Mouse (Mus musculus): ENCODE results near the gene Zfp3. TPM values are rescaled to one million over a fixed set of nuclear protein-coding genes. Genes with fewer than 3 reads are reported as not detected.

The Zfp3 gene
- total RNA-seq, 2 experiments from 2014 or later = 17.7 to 21.0 TPM

DNA sequence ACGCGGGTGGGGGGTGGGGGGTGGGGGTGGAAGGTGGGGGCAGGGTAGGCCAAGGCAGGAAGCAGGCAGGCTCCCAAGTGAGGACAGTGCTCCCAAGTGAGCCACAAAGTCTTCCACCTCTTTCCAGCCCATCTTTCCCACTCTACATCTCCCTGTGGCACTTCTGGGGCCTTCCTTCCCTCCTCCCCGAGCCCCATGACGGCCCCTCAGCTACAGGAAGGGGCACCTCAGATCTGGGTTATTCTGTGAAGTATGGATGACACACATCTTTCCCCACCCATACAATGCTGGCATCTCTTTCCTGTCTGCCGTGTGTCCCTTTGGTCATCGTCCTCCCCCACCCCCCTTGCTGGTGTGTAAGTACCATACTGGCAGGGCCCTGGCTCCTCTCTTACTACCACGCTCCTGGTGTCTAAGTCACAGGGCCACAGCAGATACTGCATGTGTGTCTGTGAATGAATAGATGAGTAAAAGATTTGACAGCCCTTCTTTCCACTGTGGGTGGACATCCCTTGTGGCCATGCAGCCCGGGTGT lies 41.7 kb downstream of the Zfp3 start:
- no peak for DNase-seq (ENCODE audit: low spot score in 2 of 2)

GRCm38 (mm10) chr11:70806697-70807096 lies 42.7 kb downstream of the Zfp3 start:
- DNase-seq (ENCODE audit: low spot score in 2 of 2) = no peak

DNA sequence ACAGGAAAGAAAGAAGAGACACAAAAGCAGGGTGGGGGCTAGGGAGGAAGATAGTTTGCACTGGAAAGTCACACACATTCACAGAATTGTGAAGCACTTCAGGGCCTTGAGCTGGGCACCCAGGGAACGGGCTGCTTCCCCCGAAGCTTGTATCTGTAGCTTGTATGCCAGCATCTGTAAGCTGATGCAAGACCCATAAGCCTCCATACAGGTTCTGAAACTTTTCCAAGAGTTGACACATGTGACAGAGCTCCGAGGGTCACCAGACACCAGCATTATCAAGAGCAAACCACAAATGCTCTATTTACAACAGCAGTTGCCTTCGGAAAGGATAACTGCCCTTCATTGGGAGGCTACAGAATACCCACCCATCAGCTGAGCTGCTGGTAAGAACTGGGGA lies 43.6 kb downstream of the Zfp3 start:
- DNase-seq (ENCODE audit: low spot score in 2 of 2) = no peak

- DNase-seq (ENCODE audit: low spot score in 2 of 2) = no peak
Measured at GRCm38 (mm10) chr11:70808101-70808500, 44.1 kb downstream of the Zfp3 start.

- DNase-seq (ENCODE audit: low spot score in 2 of 2) = no peak
Measured at GRCm38 (mm10) chr11:70809011-70809410, 45.0 kb downstream of the Zfp3 start.

GRCm38 (mm10) chr11:70811041-70811440 lies 47.0 kb downstream of the Zfp3 start:
- DNase-seq (ENCODE audit: low spot score in 2 of 2) = no peak

DNA sequence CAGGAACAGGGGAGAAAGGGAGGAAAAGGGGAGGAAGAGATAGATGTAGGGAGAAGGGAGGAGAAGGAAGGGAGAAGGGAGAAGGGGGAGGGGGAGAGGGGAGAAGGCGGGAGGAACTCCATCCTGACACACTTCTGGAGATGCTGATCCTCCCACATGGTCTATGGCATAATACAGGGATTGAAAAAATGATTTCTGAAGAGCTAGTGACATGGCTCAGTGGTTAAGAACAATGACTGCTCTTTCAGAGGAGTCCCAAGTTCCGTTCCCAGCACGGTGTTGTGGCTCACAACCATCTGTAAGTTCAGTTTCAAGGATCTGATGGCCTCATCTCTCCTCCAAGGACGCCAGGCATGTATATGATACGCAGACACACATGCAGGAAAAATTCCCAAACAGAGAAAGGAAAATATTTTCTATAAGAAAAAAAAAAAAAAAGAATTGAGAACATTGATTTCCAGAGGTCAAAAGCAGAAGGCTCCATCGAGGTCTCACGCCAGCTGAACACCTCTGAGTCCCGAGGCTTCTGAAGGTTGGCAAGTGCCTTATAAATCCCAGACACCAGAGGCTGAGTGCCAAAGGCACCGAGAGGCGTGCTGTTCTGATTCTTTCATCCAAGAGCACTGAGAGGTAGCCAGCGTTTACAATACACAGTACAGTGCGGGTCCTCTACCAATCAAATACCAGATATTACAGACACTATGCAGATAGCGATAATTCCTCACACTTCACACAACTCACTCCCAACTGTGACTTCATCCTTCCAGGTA lies 47.6 kb downstream of the Zfp3 start:
- DNase-seq (ENCODE audit: low spot score in 2 of 2) = no peak

- DNase-seq (ENCODE audit: low spot score in 2 of 2) = no peak
Measured at GRCm38 (mm10) chr11:70812365-70812764, 48.4 kb downstream of the Zfp3 start, which contains the start of gene Scimp. Gene Scimp (minus strand): TSS chr11:70812586.

GRCm38 (mm10) chr11:70815071-70815470 lies 51.1 kb downstream of the Zfp3 start:
- DNase-seq (ENCODE audit: low spot score in 2 of 2) = no peak

GRCm38 (mm10) chr11:70815498-70816078 lies 51.6 kb downstream of the Zfp3 start:
- DNase-seq (ENCODE audit: low spot score in 2 of 2) = peak; percentile 55 to 70

DNA sequence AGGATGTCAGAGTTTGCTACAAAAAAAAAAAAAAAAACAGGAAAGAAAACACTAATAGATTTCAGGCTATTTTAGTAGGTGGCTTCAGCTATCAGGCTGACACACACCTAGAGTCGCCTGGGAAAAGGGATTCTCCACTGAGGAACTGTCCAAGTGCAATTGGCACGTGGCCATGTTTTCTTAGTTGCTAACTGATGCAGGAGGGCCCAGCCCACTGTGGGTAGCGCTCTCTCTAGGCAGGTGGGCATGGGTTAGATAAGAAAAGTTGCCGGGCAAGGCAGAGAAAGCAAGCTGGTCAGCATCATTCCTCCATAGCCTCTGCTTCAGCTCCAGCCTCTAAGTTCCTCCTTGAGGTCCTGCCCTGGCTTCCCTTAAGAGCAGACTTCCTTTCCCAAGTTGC lies 52.8 kb downstream of the Zfp3 start:
- DNase-seq (ENCODE audit: low spot score in 2 of 2) = no peak

GRCm38 (mm10) chr11:70820120-70820519 lies 56.1 kb downstream of the Zfp3 start:
- DNase-seq (ENCODE audit: low spot score in 2 of 2) = no peak

GRCm38 (mm10) chr11:70821728-70822591 lies 58.0 kb downstream of the Zfp3 start:
- no peak for DNase-seq (ENCODE audit: low spot score in 2 of 2)

Small RNA genes lying within 50 kb of the gene (microRNA-seq; reads per million reads assigned to microRNA genes)
- 0 reads per million in 2 experiments for gene Gm22760

Other genes starting within 250 kb of the Zfp3 start
- not detected for gene Vmo1, start 249.6 kb upstream of the Zfp3 start, total RNA-seq (2021)
- gene Gltpd2, start 245.0 kb upstream of the Zfp3 start, total RNA-seq (2021) = not detected
- gene Psmb6, start 238.8 kb upstream of the Zfp3 start, total RNA-seq (2021) = 100 to 1,000 TPM; 198 to 203 TPM
- not detected for gene Gm40193, start 231.3 kb upstream of the Zfp3 start, total RNA-seq (2021)
- gene Pld2, start 224.1 kb upstream of the Zfp3 start, total RNA-seq (2021) = 10 to 100 TPM; 21.9 to 24.5 TPM
- 100 to 1,000 TPM; 350 to 366 TPM for gene Mink1, start 201.3 kb upstream of the Zfp3 start, total RNA-seq (2021)
- under 1 TPM; 0.88 TPM for gene 4930544D05Rik, start 148.4 kb upstream of the Zfp3 start, total RNA-seq (2021)
- under 1 TPM; 0.32 to 0.57 TPM for gene Chrne, start 145.0 kb upstream of the Zfp3 start, total RNA-seq (2021)
- not detected for gene Gp1ba, start 125.1 kb upstream of the Zfp3 start, total RNA-seq (2021)
- gene Rnf167, start 117.0 kb upstream of the Zfp3 start, total RNA-seq (2021) = 10 to 100 TPM; 70.2 to 72.3 TPM
- gene Slc25a11, start 116.7 kb upstream of the Zfp3 start, total RNA-seq (2021) = 100 to 1,000 TPM; 124 to 127 TPM
- 100 to 1,000 TPM; 340 to 380 TPM for gene Pfn1, start 109.6 kb upstream of the Zfp3 start, total RNA-seq (2021)
- gene Eno3, start 107.0 kb upstream of the Zfp3 start, total RNA-seq (2021) = 10 to 100 TPM in 1 of 2 experiments, 1 to 10 TPM in 1; 5.9 to 10.1 TPM
- gene Spag7, start 94.8 kb upstream of the Zfp3 start, total RNA-seq (2021) = 10 to 100 TPM; 45.8 to 53.7 TPM
- 100 to 1,000 TPM; 288 to 296 TPM for gene Camta2, start 76.1 kb upstream of the Zfp3 start, total RNA-seq (2021)
- gene Inca1, start 64.1 kb upstream of the Zfp3 start, total RNA-seq (2021) = 1 to 10 TPM; 1.9 to 2.1 TPM
- gene Kif1c, start 63.7 kb upstream of the Zfp3 start, total RNA-seq (2021) = 10 to 100 TPM; 66.2 to 68.4 TPM
- not detected for gene Scimp, start 48.4 kb downstream of the Zfp3 start, total RNA-seq (2021)
- 100 to 1,000 TPM; 107 to 109 TPM for gene Rabep1, start 80.6 kb downstream of the Zfp3 start, total RNA-seq (2021)
- gene Nup88, start 205.8 kb downstream of the Zfp3 start, total RNA-seq (2021) = 10 to 100 TPM; 60.4 to 61.1 TPM
- gene Rpain, start 206.0 kb downstream of the Zfp3 start, total RNA-seq (2021) = 10 to 100 TPM; 33.8 to 35.3 TPM
- gene C1qbp, start 218.8 kb downstream of the Zfp3 start, total RNA-seq (2021) = 100 to 1,000 TPM; 102 to 108 TPM
- gene Dhx33, start 240.2 kb downstream of the Zfp3 start, total RNA-seq (2021) = 10 to 100 TPM; 33.6 to 40.7 TPM

Measured in layer of hippocampus, postnatal 14 days (tissue).